Mouse (Mus musculus): ENCODE measurements around the gene Kcnq2.

Kcnq2 gene

GRCm38 (mm10) chr2:181042376-181042775 is 92.7 kb downstream of the Kcnq2 start:
- no peak for DNase-seq (ENCODE audit: low spot score in 2 of 2)

DNA sequence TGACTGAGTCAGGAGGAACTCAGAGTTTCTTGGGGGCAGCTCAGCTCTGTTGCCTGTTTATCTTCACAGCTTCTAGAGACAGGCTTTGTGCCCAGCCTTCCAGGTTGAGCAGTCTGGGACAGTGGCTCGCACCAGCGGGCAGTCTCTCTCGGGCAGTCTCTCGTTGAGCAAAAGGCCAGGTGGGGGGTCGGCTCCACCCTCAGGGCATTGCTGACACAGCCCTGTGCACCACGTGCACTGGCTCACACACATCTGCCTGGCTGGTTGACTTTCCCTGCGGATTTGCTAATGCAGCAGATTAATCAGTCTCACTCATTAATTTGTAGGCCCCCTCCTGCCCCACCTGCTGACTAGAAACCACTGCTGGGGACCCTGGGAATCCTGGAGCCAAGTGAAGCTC is 93.2 kb downstream of the Kcnq2 start:
- no peak for DNase-seq (ENCODE audit: low spot score in 2 of 2)

GRCm38 (mm10) chr2:181039356-181039680 is 95.8 kb downstream of the Kcnq2 start:
- peak in 1 of 2 experiments; percentile 12 for DNase-seq (ENCODE audit: low spot score in 2 of 2)

DNA sequence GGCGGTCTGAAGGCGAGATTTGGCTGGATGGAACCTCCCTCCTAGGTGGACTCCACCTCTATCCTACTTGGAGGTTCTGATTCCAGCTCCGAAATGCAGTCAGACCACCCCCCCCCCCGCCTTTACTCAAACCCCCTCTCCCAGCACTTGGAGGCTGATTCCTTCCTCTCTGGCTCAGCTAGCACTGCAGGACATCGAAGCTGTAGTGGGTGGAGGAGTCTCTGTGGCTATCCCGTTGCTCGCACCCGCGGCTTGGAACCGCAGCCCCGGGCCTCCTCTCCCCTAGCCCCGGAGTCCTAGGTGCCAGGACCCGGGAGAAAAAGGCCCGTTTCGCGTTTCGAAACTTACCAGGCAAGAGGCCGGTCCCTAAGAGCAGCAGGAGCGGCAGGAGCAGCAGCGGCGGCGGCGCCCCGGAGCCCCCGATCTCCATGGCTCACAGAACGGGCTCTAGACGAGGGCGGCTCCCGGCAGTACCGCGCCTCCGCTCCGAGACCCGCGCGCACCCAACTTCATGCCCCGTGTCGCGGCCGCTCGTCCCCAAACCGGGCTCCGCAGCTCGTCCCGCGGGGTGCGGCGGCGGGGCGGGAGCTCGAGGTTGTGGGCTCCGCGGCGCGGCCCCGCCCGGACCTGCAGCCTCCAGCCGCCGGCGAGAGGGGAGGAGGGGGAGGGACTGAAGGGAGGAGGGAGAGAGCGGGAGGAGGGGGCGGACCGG is 96.3 kb downstream of the Kcnq2 start:
- DNase-seq (ENCODE audit: low spot score in 2 of 2), result peak in 1 of 2 experiments; percentile 14

- DNase-seq (ENCODE audit: low spot score in 2 of 2), result no peak
Observed at GRCm38 (mm10) chr2:181036561-181036960, 98.5 kb downstream of the Kcnq2 start.

DNA sequence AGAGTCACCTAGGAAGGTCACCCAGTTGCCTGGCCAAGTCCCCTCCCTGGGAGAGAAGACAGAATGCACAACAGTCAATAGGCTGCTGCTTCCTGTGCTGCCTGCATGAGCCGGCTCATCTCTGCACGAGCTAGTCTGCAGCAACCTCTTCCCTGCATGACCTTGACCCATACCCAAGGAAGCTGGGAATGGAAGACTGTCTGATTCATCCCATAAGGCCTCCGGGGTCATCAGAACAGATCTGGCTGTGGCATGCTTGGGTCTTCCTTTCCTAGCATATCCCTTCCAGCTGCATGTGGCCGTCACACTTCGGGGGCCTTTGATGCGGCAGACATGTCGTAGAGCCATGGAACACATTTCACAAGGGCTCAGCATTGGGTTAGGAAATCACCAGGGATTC is 99.9 kb downstream of the Kcnq2 start:
- DNase-seq (ENCODE audit: low spot score in 2 of 2), result no peak

DNA sequence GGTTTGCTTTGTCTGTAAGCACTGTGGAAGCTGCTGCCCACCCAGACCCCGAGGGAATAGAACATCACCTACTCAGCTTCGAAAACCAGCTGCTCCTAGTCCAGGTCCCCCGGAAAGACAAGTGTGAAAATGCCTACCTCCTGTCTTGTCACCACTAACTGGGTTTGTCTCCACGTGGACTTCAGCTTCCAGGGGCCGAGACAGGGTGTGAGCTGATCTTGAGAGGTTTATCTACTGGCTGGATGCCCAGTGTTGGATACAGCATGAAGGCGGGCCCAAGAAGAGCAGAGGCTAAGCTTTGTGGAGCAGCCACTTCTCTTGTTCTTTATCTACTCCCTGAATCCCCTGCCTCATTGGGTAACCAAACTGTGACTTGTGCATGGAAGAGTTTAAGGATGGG is 101.8 kb downstream of the Kcnq2 start:
- DNase-seq (ENCODE audit: low spot score in 2 of 2), result no peak

DNA sequence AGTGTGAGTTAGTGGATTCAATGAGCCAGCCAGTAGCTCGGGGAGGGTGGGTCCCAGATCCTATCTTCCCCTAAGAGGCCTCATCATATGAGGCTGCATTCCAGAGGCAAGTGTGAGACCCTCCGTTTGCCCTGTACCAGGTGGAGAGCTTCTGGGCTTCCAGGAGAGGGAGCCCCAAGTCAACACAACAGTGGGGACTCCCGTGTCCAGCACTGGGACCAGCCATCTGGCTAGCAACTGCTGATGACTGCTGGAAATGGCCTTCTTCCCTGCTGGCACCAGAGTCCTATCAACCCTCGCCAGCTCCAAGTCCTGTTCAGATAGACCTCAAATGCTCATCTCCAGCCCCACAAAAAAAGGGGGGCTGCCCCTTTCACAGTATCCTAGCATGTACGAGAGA is 102.7 kb downstream of the Kcnq2 start:
- peak in 1 of 2 experiments; percentile 51 for DNase-seq (ENCODE audit: low spot score in 2 of 2)

DNA sequence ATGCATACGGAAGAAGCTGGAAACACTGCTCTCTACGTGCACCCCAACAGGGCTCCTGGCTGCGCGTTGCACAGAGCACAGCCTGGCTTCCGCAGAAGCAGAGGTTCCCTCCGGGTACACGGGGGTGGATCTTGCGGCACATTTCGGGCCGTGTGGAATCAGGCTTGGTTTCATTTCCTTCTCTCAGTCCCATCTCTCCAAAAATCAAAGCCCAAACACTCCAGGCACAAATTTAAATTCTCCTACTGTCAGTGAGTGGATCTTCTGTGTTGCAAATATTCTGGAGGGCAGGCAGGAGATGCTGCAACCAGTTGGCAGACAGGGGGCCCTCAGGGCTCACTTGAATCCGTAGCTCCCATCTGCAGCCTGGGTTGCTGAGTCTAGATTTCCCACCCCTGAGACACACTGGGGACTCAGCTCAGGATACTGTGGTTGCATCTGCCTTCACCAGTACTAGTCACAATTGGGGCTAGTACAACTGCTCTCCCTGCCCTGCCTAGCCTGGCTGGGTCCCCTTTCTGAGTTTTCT is 103.6 kb downstream of the Kcnq2 start:
- no peak for DNase-seq (ENCODE audit: low spot score in 2 of 2)

Data from cerebellum, postnatal 4 days (tissue).